In genomic region chr7:127876041-127876466, GRCm38 (mm10) we compare ENCODE assay signal across 7 mouse cellular contexts. TPM values are rescaled to one million over a fixed set of nuclear protein-coding genes. Genes with fewer than 3 reads are reported as not detected.
A peak's percentile ranks its signal among the peaks of the same experiment; 100 is the strongest.
DNase-seq lines count a peak whose midpoint lies in the region; ATAC-seq and TF ChIP-seq lines count a peak whose summit lies in the region.

Gene Zfp646 (plus strand): TSS chr7:127876221.

- peak; percentile 58 for TF ChIP-seq POLR2A in spleen, adult 2 months (IDR thresholded peaks at IDR 0.05; ENCODE audit: low read depth, low read length)

- peaks cover 22% of the 10 kb centered on the region for H3K36me3 ChIP-seq in embryonic facial prominence, embryonic 11.5 days (replicated peaks; ENCODE audit: control insufficient read depth, insufficient read depth, low read depth, low read length)
- H3K36me3 ChIP-seq in limb, embryonic 10.5 days, result peaks cover 65% of the 10 kb centered on the region
- H3K36me3 ChIP-seq in midbrain, embryonic 12.5 days, result peaks cover 55% of the 10 kb centered on the region
- peaks cover 23% of the 10 kb centered on the region for H3K36me3 ChIP-seq in spleen, adult 2 months (ENCODE audit: control insufficient read depth, insufficient read depth, low read length)

- DNase-seq in adipocyte (ENCODE audit: low spot score), result peak; percentile 75
- peak; percentile 92 for DNase-seq in embryonic facial prominence, embryonic 11.5 days (ENCODE audit: low spot score)
- DNase-seq in heart, adult 18-20 months, result peak; percentile 84 to 87
- peak; percentile 83 for DNase-seq in kidney, adult 18-20 months
- DNase-seq in limb, embryonic 10.5 days (ENCODE audit: low spot score), result peak; percentile 96
- DNase-seq in spleen, adult 2 months (ENCODE audit: low read depth in 1 of 2, low spot score in 2 of 2), result peak; percentile 66 to 68

- peak within 1 kb of the TSS; percentile 70 for H3K4me2 ChIP-seq in embryonic facial prominence, embryonic 11.5 days (ENCODE audit: low read depth, low read length)
- H3K4me2 ChIP-seq in midbrain, embryonic 12.5 days (replicated peaks), result peak within 1 kb of the TSS; percentile 91

- peak within 1 kb of the TSS; percentile 99 for H3K9ac ChIP-seq in embryonic facial prominence, embryonic 11.5 days (replicated peaks; ENCODE audit: low read length)
- H3K9ac ChIP-seq in midbrain, embryonic 12.5 days (replicated peaks), result peak within 1 kb of the TSS; percentile 96

- H3K27ac ChIP-seq in embryonic facial prominence, embryonic 11.5 days (replicated peaks; ENCODE audit: low read depth, low read length), result peak within 1 kb of the TSS; percentile 96
- H3K27ac ChIP-seq in limb, embryonic 10.5 days, result peak within 1 kb of the TSS; percentile 99
- H3K27ac ChIP-seq in midbrain, embryonic 12.5 days (replicated peaks), result peak within 1 kb of the TSS; percentile 100
- peak within 1 kb of the TSS; percentile 98 for H3K27ac ChIP-seq in spleen, adult 2 months (ENCODE audit: insufficient read depth, low read length)

- H3K4me3 ChIP-seq in embryonic facial prominence, embryonic 11.5 days (ENCODE audit: low read depth, low read length), result peak within 1 kb of the TSS; percentile 93
- H3K4me3 ChIP-seq in limb, embryonic 10.5 days, result peak within 1 kb of the TSS; percentile 94
- H3K4me3 ChIP-seq in midbrain, embryonic 12.5 days, result peak within 1 kb of the TSS; percentile 97
- peak within 1 kb of the TSS; percentile 80 for H3K4me3 ChIP-seq in spleen, adult 2 months (ENCODE audit: extremely low read depth, insufficient read depth, insufficient read length)

- peak; percentile 87 for ATAC-seq in embryonic facial prominence, embryonic 11.5 days (replicated peaks; ENCODE audit: insufficient number of reproducible peaks, low FRiP score, low TSS enrichment, low read depth)
- ATAC-seq in midbrain, embryonic 12.5 days (ENCODE audit: low FRiP score, low read depth), result peak; percentile 87

- 0% methylated on average over 41 of the region's 41 CpGs for WGBS in embryonic facial prominence, embryonic 11.5 days
- WGBS in limb, embryonic 10.5 days, result under 1% methylated on average over 41 of the region's 41 CpGs
- WGBS in midbrain, embryonic 12.5 days, result under 1% methylated on average over 41 of the region's 41 CpGs
- under 1% methylated on average over 40 of the region's 41 CpGs for WGBS in spleen, adult 2 months

- no peaks in the 10 kb centered on the region for H3K27me3 ChIP-seq in embryonic facial prominence, embryonic 11.5 days (ENCODE audit: control insufficient read depth, insufficient read depth, low read length)
- H3K27me3 ChIP-seq in limb, embryonic 10.5 days (ENCODE audit: low read depth, poor library complexity, severe bottlenecking), result no peaks in the 10 kb centered on the region
- H3K27me3 ChIP-seq in midbrain, embryonic 12.5 days, result no peaks in the 10 kb centered on the region
- H3K27me3 ChIP-seq in spleen, adult 2 months (ENCODE audit: control insufficient read depth, insufficient read depth, low read length), result no peaks in the 10 kb centered on the region

- H3K9me3 ChIP-seq in embryonic facial prominence, embryonic 11.5 days (replicated peaks; ENCODE audit: control insufficient read depth, low read length), result no peaks in the 10 kb centered on the region
- H3K9me3 ChIP-seq in limb, embryonic 10.5 days (replicated peaks), result no peaks in the 10 kb centered on the region
- no peaks in the 10 kb centered on the region for H3K9me3 ChIP-seq in midbrain, embryonic 12.5 days

- no peaks in the 10 kb centered on the region for H3K4me1 ChIP-seq in embryonic facial prominence, embryonic 11.5 days (ENCODE audit: control insufficient read depth, insufficient read depth, low read length)
- peaks cover 23% of the 10 kb centered on the region for H3K4me1 ChIP-seq in limb, embryonic 10.5 days
- peaks cover 26% of the 10 kb centered on the region for H3K4me1 ChIP-seq in midbrain, embryonic 12.5 days
- peaks cover 12% of the 10 kb centered on the region; the same call in 1 of the 2 replicates for H3K4me1 ChIP-seq in spleen, adult 2 months (ENCODE audit: control insufficient read depth, insufficient read depth, insufficient read length)

- TF ChIP-seq CTCF in spleen, adult 2 months (IDR thresholded peaks at IDR 0.05; ENCODE audit: extremely low read depth, insufficient read depth, insufficient read length, insufficient replicate concordance), result no peak

RNA-seq across cellular contexts. Expression of gene Zfp646, which starts in this region (rescaled TPM):
- polyA plus RNA-seq in embryonic facial prominence, embryonic 11.5 days (2014; fragmentation: Nextera tagmentation; extraction: Ambion mirVana), result 14.4 and 14.9 TPM in 2 replicates
- 10 to 100 TPM; 16.7 to 17.9 TPM for total RNA-seq in heart, adult 18-20 months (2021)
- 20.0 and 20.3 TPM in 2 replicates for polyA plus RNA-seq in limb, embryonic 10.5 days (2016; fragmentation: Nextera tagmentation; extraction: Ambion mirVana)
- 22.5 and 24.6 TPM in 2 replicates for polyA plus RNA-seq in midbrain, embryonic 12.5 days (2016; fragmentation: Nextera tagmentation; extraction: Ambion mirVana)
- polyA plus RNA-seq in spleen, adult 2 months (2012; rRNA removed), result 27.2 and 30.7 TPM in 2 replicates

Comparison
In these comparisons a context has a peak if more than half of its experiments do, and no peak if none do; other contexts are left out.
1. Peak in every context shown above with its lines: DNase-seq, ATAC-seq, H3K4me3 ChIP-seq and H3K27ac ChIP-seq.